Mouse (Mus musculus) skeletal muscle tissue, adult 2 months (tissue): ENCODE data around the gene Wbp4.
"Not testable (repeated sequence)": the region's sequence is repeated elsewhere in the genome, so short reads cannot be mapped to it uniquely, and the experiment has no call there.

Source experiments
- DNase-seq: peaks from one replicate; pipeline ENCODE4 v3.0.0-alpha.2; 2012; ENCODE audit warnings: low read depth, low spot score

Wbp4 gene

DNA sequence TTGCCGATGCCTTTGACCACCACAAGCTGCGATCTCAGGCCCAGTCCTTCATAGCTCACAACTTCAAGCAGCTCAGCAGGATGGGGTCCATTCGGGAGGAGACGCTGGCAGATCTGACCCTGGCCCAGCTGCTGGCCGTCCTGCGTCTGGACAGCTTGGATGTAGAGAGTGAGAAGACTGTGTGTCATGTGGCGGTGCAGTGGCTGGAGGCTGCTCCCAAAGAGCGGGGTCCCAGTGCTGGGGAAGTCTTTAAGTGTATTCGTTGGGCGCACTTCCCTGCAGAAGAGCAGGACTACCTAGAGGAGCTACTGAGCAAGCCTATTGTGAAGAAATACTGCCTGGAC, 28.8 kb downstream of the Wbp4 start:
- DNase-seq = not testable (repeated sequence)

DNA sequence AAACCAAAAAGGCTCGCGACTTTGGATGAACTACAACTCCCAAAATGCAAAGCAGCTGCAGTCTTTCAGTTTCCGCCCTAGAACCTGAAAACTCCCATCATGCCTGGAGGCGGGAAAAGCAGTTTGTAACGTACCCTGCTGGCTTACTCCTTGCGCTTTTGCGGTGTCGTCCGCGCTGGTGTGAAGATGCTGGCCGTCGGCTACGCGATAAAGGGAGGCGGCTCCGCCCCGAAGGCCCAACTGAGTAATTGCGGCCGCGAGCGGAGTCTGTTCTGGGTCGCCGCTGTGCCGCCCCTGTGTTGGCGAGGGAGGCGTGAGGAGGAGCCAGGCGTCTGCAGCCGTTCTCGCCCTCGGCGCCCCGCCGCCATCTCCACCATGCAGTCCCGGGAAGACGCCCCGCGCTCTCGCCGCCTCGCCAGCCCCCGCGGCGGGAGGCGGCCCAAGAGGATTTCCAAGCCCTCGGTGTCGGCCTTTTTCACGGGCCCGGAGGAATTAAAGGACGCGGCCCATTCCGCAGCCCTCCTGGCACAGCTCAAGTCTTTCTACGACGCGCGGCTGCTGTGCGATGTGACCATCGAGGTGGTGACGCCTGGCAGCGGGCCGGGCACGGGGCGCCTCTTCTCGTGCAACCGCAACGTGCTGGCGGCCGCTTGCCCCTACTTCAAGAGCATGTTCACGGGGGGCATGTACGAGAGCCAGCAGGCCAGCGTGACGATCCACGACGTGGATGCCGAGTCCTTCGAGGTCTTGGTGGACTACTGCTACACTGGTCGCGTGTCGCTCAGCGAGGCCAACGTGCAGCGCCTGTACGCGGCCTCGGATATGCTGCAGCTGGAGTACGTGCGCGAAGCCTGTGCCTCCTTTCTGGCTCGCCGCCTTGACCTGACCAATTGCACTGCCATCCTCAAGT, 29.4 kb downstream of the Wbp4 start, which contains the start of gene Kbtbd6:
Gene Kbtbd6 (plus strand): TSS at position 155 of the 910 bp plus-strand sequence.
- peak; percentile 61 for DNase-seq

DNA sequence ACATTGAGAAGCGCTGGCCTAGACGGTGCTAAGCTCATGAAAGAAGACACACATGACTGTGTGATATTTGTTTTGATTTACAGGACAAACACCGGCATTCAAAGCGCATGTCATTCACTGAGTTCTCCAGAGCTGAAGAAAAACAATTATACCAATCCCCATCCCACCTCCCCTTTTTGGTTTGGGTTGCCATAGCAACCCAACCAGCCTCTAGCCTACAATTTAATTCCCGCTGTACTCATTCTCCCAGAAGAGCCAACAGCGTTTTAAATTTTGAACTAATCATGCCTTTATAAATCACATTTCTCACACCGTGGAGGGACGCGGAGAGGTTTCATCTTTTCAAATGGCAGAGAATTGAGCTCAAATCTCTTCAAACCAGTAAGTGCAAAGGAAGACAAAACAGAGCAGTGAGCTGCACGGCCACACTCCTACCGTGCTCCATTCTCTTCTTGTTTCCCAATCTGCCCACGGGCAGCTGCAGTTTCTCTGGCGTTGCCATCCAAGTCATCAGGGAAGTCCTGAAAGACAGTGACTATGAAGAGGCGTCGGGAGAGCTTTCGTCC, 36.2 kb downstream of the Wbp4 start:
- no peak for DNase-seq

DNA sequence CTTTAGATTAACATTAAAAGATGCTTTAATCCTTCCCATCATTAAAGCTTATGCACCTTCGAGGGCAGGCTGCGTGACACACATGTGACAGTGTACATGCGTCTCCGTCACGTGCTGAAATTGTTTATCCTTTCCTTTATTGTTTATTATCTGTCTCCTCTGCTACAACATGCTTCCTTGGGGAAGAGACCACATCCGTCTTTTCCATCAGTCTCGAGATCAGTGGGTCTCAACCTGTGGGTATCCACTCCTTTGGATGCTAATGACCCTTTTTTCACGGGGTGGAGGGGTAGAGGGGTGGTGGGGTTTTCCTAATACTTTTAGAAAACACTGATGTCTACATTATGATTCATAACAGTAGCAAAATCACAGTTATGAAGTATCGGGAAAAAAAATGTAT, 36.7 kb downstream of the Wbp4 start:
- no peak for DNase-seq

DNA sequence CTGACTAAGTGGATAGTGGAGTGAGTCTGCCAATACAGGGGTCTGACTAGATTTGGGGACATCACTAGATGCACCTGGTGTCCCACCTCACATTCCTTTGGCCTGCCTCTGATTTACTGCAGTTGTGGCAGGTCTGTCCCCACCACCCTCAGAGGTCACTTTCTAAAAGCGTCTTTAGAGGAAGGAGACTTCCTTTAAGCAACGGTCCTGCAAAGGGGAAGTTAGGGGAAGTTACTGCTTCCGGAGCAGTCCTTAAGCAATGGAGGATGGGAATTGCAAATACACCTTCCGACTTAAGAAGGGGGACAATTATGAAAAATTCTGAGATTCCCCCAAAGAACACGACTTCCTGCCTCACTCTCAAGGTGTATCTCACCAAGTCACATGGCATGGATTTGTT, 39.9 kb downstream of the Wbp4 start:
- no peak for DNase-seq

DNA sequence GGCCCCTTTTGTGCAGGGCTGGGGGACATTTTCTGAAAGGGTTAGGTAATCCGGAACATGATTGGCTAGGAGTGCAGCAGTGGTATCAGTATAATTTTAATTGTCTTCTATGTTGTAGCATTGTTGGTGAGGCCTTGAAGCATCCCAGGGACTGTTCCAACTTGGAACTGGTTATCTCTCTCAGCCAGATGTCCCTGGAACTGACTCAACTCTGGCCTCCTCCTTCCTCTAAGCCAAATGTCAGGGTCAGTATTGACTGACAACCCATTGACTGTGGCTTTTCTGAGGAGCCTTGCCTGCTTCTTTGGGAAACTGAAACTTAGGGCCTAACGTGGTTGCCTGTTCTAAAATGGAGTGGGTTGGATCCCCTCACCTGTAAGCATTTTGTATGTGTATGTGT, 40.7 kb downstream of the Wbp4 start:
- DNase-seq = no peak

DNA sequence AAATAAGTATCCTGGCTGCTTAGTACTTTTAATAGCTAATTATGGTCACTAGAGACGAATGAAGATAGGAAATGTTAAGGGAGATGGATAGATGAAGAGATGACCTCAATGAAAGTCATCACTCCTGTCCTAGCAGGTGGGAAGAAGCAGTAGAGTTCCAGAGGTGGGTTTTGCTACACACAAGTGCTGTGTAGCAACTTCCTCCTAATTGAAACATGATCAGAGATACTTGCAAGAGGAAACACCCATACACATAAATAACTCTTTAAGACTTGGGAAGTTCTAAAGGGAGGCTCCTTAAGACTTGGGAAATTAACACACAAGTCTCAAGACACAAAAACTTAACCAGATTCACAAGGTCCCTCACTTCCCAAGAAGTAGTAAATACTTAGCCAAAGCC, 47.3 kb downstream of the Wbp4 start:
- DNase-seq = no peak

DNA sequence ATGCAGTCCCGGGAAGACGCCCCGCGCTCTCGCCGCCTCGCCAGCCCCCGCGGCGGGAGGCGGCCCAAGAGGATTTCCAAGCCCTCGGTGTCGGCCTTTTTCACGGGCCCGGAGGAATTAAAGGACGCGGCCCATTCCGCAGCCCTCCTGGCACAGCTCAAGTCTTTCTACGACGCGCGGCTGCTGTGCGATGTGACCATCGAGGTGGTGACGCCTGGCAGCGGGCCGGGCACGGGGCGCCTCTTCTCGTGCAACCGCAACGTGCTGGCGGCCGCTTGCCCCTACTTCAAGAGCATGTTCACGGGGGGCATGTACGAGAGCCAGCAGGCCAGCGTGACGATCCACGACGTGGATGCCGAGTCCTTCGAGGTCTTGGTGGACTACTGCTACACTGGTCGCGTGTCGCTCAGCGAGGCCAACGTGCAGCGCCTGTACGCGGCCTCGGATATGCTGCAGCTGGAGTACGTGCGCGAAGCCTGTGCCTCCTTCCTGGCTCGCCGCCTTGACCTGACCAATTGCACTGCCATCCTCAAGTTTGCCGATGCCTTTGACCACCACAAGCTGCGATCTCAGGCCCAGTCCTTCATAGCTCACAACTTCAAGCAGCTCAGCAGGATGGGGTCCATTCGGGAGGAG, 54.5 kb downstream of the Wbp4 start:
- not testable (repeated sequence) for DNase-seq

DNA sequence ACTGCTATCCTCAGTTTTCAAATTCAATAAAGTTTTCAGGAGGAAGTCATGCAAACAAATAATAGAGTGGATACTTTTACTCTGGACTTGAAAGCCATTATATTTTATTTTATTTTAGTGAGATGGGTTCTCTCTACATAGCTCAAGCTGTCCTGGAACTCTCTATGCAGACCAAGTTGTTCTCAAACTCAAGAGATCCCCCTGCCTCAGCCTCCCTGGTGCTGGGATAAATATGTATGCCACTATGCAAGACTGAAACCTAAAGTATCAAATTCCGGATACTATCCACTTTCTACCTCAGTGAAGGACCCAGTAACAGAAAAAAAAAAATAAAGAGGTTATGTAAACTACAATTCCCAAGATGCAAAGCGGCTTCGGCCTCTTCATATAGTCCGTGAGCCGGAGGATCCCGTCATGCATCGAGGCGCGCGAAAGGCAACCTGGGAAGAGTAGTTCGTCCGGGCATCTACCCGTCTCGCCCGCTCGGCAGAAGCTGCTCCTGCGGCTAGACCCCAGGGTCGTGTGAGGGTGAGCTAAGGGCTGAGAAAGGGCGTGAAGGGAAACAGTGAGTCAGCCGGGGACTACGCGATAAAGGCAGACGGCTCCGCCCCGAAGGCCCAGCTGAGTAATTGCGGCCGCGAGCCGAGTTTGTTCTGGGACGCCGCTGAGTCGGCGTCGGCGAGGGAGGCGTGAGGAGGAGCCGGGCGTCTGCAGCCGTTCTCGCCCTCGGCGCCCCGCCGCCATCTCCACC, 55.2 kb downstream of the Wbp4 start, which contains the start of gene Kbtbd7:
Gene Kbtbd7 (plus strand): TSS at position 533 of the 751 bp plus-strand sequence.
- peak; percentile 93 for DNase-seq

DNA sequence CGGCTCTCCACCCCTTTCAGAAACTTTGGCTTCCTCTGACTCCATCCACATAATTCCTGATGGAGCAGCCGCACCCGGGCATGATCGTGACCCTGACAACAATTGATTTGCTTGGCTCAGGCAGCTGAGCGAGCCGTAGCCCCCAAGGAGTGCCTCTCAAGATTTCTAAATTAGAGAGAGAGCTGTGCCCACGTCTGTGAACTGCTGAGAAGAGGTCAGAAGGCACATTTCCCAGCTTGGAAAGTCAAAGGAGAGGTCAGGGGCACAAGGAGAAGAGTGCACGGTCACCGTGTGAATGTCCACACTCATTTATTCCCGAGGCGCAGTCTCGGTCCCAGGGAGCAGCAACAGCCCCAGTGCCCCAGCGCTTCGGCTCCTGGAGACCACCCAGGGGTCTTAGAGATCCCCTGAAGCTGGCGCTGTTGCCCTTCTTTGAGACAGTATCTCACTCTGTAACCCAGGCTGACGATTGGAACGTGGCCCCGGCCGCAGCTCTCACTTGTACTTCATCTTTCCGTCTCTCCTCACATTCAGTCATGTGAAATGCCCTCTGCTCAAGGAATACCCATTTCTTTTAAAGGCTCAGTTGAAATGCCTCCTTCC, 61.1 kb downstream of the Wbp4 start:
- DNase-seq = no peak

DNA sequence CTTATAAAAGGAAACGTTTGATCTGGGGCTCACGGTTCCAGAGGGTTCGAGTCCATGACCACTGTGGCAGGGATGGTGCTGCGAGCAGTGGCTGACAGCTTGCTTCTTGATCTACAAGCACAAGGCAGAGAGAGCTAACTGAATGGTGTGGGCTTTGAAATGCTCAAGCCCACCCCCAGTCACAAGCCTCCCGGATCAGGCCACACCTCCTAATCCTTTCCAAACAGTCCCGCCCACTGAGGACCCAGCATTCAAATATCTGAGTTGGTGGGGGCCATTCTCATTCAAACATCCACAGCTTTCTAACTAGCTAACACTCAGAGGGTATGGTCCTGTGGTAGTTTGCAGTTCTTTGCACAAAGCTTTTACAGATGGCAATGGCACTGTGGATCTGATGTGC, 68.2 kb downstream of the Wbp4 start:
- DNase-seq = no peak

DNA sequence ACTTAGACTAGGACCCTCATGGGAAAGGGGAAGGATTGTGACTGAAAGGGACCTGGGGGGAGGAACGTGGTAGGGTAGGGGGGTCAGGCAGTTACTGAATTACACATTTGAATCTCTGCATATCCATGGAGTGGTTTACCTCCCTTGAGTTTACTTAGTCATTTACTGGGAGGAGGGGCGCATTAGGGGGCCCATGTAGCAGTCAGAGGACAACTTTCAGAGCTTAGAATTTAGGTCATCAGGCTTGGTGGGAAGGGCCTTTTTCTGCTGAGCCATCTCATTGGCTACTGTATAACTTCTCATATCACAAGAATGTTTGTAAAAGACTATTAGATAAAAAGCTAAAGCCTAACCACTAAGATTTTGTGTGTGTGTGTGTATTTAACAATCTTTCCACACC, 70.7 kb downstream of the Wbp4 start:
- no peak for DNase-seq
